Mouse (Mus musculus): ENCODE results near the gene Zfp936. TPM values are rescaled to one million over a fixed set of nuclear protein-coding genes. Genes with fewer than 3 reads are reported as not detected.
"Not testable (repeated sequence)": the region's sequence is repeated elsewhere in the genome, so short reads cannot be mapped to it uniquely, and the experiment has no call there.

Zfp936 gene
- not detected for total RNA-seq (2021)

DNA sequence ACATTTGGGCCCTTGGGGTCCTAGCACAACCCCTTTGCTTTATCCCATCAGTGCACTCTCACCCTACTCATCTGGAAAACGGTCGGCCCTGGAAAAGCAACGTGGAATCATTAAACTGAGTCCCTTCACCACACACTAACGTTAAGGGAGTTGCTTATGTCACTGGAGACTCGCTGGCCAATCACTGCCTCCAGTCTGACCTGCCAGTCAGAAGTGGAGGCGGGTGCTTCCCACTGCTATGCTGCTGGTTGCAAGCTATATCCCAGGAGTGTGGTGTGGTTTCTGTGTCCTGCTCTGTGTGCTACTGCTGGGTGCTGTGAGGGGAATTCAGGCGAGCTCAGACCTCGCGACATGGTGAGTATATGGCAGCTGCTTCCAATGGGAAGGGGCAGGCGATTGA lies at the start of gene Zfp936:
Gene Zfp936 (plus strand): TSS at position 301 of the 400 bp plus-strand sequence.
- not testable (repeated sequence) for DNase-seq (ENCODE audit: extremely low spot score in 1 of 2, low spot score in 1 of 2)

GRCm38 (mm10) chr7:43077831-43078230 lies 36.2 kb upstream of the Zfp936 start:
- DNase-seq (ENCODE audit: extremely low spot score in 1 of 2, low spot score in 1 of 2), result no peak

DNA sequence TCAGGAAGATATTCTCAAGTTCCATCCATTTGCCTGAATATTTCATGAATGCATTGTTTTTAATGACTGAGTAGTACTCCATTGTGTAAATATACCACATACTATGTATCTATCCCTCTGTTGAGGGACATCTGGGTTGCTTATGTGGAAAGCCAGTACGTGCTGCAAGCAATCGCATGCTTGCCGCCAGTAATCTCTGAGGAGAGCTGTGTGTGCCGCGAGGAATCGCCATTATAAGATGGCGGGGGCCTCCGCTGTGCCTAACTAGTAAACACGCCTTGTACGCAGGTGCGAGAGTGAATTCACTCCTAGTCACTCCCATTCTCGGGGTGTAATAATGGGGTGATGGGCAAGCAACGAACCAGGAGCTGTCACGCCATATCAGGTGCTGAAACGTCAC lies 14.7 kb downstream of the Zfp936 start:
- not testable (repeated sequence) for DNase-seq (ENCODE audit: extremely low spot score in 1 of 2, low spot score in 1 of 2)

DNA sequence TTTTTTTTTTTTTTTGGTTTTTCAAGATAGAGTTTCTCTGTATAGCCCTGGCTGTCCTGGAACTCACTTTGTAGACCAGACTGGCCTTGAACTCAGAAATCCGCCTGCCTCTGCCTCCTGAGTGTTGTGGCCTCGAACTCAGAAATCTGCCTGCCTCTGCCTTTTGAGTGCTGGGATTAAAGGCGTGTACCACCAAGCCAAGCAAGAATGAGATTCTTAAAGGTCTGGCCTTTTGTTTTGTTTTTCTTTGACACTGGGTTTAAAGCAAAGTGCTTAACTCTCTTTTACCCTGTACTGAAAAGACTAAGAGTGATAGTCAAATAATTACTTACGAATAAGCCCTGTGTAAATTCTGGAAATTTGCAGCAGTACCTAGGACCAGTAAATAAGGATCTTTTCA lies 50.1 kb downstream of the Zfp936 start:
- DNase-seq (ENCODE audit: extremely low spot score in 1 of 2, low spot score in 1 of 2), result not testable (repeated sequence)

DNA sequence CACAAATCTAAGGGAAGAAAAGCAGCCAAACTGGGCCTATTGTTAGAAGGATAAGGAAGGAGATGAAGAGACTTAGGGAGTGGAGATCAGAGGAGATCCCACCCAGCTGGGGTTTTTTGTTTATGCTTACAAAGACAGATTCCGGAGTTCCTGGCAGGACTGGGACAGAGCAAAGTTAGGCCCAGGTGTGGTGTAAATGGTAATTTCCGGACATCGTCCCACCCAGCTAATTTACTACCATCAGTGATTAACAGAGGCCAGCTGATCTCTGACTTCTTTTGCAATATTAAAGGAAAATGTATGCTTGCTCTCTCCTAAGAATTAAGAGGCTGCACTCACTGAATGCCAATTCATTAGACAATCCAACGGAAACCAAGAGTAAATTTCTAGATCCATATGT lies 53.1 kb downstream of the Zfp936 start:
- not testable (repeated sequence) for DNase-seq (ENCODE audit: extremely low spot score in 1 of 2, low spot score in 1 of 2)

DNA sequence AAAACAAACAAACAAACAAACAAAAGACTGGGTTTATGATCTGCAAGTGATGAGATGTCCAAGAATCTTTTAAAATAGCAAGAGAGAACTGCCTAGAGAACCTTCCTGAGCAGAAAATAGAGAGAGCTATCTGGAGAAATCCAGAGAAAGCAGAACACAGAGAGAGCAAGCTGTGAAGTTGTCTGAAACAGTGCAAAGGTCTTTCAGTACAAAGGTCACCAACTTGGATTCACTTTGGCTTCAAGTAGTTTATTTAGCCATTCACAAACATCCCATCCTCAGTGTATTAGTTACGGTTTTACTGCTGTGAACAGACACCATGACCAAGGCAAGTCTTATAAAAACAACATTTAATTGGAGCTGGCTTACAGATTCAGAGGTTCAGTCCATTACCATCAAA lies 53.8 kb downstream of the Zfp936 start:
- not testable (repeated sequence) for DNase-seq (ENCODE audit: extremely low spot score in 1 of 2, low spot score in 1 of 2)

GRCm38 (mm10) chr7:43168212-43168611 lies 54.2 kb downstream of the Zfp936 start:
- not testable (repeated sequence) for DNase-seq (ENCODE audit: extremely low spot score in 1 of 2, low spot score in 1 of 2)

- no peak for DNase-seq (ENCODE audit: extremely low spot score in 1 of 2, low spot score in 1 of 2)
Measured at GRCm38 (mm10) chr7:43177003-43177702, 63.1 kb downstream of the Zfp936 start.

DNA sequence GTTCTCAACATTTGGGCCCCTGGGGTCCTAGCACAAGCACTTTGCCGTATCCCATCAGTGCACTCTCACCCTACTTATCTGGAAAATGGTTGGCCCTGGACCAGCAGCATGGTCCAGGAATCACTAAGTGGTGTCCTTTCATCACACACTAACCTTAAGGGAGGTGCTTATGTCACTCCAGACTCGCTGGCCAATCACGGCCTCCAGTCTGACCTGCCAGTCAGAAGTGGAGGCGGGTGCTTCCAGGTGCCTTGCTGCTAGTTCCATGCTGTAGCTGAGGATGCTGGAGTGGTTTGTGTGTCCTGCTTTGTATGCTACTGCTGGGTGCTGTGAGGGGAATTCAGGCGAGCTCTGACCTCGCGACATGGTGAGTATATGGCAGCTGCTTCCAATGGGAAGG lies 99.8 kb downstream of the Zfp936 start:
- not testable (repeated sequence) for DNase-seq (ENCODE audit: extremely low spot score in 1 of 2, low spot score in 1 of 2)

Small RNA genes lying within 50 kb of the gene (microRNA-seq; reads per million reads assigned to microRNA genes)
- gene Gm22707, result 0 reads per million in 2 experiments

Other genes starting within 250 kb of the Zfp936 start
- gene Gm2381, start 247.0 kb upstream of the Zfp936 start, total RNA-seq (2021), result under 1 TPM; 0.07 to 0.16 TPM
- not detected for gene Vmn2r63, start 180.4 kb upstream of the Zfp936 start, total RNA-seq (2021)
- gene Gm9268, start 95.5 kb upstream of the Zfp936 start, total RNA-seq (2021), result not detected
- gene Zfp715, start 199.1 kb downstream of the Zfp936 start, total RNA-seq (2021), result 10 to 100 TPM; 24.1 to 24.4 TPM
- gene Siglecf, start 237.1 kb downstream of the Zfp936 start, total RNA-seq (2021), result under 1 TPM; 0.66 to 0.73 TPM

All from layer of hippocampus, postnatal 25 days (tissue).